Mouse (Mus musculus) CH12.LX (cell line): ENCODE data around the gene Cpz.

Experiments
- CTCF ChIP-seq, 2 experiments: IDR thresholded peaks in 1 of 2; conservative IDR thresholded peaks in 1 of 2; 2 replicates each; pipeline ENCODE4 v1.5.1; 2011 to 2012; ENCODE audit warnings: low read depth in 2 of 2, low read length in 2 of 2, improper control_type of control experiment in 1 of 2, inconsistent platforms in 1 of 2, mild to moderate bottlenecking in 1 of 2, moderate library complexity in 1 of 2
- ELF1 ChIP-seq: IDR thresholded peaks from 2 replicates; pipeline ENCODE4 v1.6.1; 2014; ENCODE audit warnings: low read depth, mild to moderate bottlenecking, inconsistent platforms, low read length, improper control_type of control experiment
- EP300 ChIP-seq: IDR thresholded peaks from 2 replicates; pipeline ENCODE4 v1.6.1; 2011; ENCODE audit warnings: low read length, improper control_type of control experiment
- NELFE ChIP-seq: IDR thresholded peaks from 2 replicates; pipeline ENCODE4 v1.6.1; 2011; ENCODE audit warnings: low read depth, low read length, improper control_type of control experiment
- POLR2A ChIP-seq: IDR thresholded peaks from 2 replicates; pipeline ENCODE4 v1.6.1; 2011; ENCODE audit warnings: low read depth, mild to moderate bottlenecking, improper control_type of control experiment, low read length

GRCm38 (mm10) chr5:35557946-35558621 is 32.6 kb upstream of the Cpz start:
- no peak for TF ChIP-seq NELFE
- TF ChIP-seq CTCF (conservative IDR thresholded peaks at IDR 0.05 in 1 of 2, IDR thresholded peaks at IDR 0.05 in 1 of 2; ENCODE audit: low read depth in 2 of 2, low read length in 2 of 2): peak in 1 of 2 experiments; percentile 24; a peak in 2 of 4 replicates
- no peak for TF ChIP-seq POLR2A
- no peak for TF ChIP-seq EP300
- TF ChIP-seq ELF1: no peak
